Mouse (Mus musculus) gastrocnemius, postnatal 10 days (tissue): Measurements from ENCODE around the gene Dhcr7. TPM values are rescaled to one million over a fixed set of nuclear protein-coding genes. Genes with fewer than 3 reads are reported as not detected.

Source experiments
- DNase-seq: peaks from one replicate; pipeline ENCODE4 v3.0.0; 2021; ENCODE audit warnings: mixed read lengths
- microRNA-seq, 2 experiments: library from miRNA; unstranded; fragments of <30 nt; microRNA quantifications; one replicate each; pipeline ENCODE4 v1.2.0; 2021
- total RNA-seq, 2 experiments: library from RNA; stranded (reverse); gene quantifications; 2 replicates each; pipeline ENCODE4 v1.2.3; 2021

Dhcr7 gene
- total RNA-seq, 2 experiments from 2014 or later: 11.0 to 12.0 TPM

DNA sequence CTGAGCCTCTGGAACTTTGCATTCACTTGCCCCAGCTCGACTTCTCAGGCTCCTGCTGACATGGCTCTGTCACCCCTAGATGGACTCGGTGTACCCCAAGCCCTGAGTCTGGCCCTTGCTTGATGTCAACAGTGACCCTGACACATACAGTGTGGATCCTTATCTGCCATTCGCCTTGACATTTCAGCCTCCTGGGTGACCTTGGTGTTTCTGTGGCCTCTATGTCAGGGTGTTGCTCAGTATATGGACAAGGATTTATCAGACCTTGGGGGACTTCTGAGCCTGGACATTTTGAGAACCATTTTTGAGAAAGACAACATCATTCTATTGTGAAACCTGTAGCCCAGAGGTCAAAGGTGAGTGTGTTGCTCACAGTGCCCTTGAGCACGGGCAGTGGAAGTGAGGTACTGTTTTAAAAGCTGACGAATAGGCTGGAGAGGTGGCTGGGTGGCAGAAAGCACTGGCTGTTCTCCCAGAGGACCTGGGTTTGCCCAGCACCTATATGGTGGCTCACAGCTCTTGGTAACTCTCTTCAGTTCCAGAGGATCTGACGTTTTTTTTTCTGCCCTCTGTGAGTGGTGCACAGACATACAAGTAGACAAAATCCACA, 10.7 kb downstream of the Dhcr7 start:
- no peak for DNase-seq

DNA sequence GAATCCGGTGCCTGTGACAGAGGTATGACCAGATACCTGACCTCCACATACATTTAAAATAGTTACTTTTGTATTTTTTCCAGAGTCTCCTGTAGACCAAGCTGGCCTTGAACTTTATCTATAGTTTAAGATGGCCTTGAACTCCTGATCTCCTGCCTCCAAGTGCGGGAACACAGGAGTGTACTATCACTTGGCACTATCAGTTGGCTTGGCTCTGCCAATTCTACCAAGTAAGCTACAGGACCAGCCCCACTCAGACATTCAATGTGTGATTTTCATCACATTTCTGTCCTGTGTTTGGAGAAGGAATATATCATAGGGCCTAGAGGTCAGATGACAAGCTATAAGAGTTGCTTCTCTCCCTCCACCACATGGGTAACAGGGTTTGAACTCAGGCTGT, 11.4 kb downstream of the Dhcr7 start:
- no peak for DNase-seq

DNA sequence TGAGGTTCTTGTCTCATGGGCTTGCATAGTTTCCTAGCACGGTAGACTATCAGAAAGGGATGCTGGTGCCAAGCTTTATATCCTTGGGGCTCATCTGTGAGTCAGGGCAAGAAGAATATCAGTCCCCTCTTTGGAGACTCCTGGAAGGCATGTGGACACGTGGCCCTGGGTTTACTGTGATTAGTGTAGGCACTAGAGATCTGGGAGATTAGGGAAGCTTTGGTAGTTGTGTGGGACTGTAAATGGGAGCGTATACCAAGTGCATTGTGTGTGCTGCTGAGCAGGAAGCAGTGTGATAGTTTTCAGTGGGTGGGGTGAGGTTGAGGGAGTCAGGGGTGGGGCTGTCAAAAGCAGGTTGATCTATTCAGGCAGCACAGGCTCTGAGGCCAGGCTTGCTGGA, 12.0 kb downstream of the Dhcr7 start:
- DNase-seq: no peak

DNA sequence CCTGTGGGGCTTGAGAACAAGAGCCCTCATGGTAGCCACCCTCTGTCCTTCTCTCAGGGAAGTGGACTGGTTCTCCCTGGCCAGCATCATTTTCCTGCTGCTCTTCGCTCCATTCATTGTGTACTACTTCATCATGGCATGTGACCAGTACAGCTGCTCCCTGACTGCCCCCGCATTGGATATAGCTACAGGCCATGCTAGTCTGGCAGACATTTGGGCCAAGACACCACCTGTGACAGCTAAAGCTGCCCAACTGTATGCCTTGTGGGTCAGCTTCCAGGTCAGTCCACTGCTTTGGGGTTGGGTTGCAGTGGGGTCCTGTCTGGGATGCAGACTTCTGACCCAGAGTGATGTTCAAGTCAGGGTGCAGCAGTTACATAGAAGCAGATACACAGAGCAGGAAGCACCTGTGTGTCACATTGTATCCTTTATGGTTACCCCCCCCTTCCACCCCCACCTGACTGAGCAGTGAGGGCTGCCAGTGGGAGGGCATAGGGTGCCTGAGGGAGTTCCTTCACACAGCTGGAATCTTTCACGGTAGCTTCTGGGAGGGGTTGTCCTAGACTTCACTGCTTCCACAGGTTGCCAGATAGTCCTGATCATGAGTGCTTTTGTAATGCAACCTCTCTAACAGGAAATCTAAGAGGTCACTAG, 14.9 kb downstream of the Dhcr7 start:
- no peak for DNase-seq

DNA sequence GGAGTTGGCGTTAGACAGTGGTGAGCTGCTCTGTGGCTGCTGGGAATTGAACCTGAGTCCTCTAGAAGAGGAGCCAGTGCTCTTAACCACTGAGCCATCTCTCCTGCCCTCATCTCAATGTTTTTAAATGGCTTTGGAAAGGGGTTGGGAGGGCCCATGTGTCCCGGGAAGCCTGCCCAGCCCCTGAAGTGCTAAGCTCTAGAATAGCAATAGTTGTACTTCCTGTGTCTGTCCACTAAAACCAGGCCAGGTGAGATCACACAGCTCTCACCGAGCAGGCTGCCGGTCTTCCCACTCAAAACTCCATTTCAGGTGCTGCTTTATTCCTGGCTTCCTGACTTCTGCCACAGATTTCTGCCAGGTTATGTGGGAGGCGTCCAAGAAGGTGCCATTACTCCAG, 17.2 kb downstream of the Dhcr7 start:
- DNase-seq: no peak

DNA sequence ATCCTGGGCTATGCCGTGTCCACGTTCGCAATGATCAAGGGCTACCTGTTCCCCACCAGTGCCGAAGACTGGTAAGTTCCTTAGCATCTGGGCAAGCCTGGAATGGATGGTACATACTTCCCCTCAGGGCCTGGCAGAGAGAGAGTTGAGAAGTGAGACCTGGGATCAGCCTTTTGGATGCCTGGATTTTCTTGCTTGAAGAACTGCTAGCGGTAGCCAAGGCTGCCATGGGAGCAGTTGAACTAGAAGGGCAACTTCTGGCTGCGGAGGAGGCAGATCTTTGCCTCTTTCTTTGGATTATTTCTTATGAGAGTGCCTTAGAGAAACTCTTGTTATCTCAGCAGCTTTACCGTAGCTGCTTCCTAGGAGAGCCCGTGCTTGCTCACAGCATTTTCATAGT, 18.4 kb downstream of the Dhcr7 start:
- DNase-seq: no peak

DNA sequence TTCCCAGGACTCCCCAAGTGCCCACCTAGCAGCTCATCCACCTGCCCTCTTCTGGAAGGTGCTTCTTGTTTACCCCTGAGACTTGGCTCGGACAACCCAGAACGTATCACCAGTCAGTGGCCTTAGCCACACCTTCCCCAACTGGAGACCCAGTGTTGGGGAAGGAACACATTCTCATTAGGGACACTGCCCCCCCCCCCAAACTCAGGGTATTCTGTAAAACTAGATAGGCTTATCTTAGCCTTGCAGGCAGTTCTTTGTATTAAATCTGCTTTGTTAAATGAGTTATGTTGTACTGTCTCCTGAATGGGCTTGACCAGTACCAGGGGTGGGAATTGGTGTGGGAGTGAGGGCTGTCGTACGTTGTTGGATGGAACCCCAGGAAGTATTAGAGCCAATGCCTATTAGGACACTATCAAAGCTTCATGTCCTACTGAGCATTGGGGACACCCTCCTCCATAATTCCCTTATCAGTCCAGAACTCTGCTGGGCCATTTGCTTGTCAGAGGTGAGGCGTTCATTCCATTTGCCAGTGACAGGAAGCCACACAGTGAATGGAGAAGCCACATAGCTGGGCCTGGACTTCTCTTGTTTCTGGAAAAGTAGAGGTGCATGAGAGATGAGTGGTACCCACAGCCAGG, 25.3 kb downstream of the Dhcr7 start:
- DNase-seq: no peak

DNA sequence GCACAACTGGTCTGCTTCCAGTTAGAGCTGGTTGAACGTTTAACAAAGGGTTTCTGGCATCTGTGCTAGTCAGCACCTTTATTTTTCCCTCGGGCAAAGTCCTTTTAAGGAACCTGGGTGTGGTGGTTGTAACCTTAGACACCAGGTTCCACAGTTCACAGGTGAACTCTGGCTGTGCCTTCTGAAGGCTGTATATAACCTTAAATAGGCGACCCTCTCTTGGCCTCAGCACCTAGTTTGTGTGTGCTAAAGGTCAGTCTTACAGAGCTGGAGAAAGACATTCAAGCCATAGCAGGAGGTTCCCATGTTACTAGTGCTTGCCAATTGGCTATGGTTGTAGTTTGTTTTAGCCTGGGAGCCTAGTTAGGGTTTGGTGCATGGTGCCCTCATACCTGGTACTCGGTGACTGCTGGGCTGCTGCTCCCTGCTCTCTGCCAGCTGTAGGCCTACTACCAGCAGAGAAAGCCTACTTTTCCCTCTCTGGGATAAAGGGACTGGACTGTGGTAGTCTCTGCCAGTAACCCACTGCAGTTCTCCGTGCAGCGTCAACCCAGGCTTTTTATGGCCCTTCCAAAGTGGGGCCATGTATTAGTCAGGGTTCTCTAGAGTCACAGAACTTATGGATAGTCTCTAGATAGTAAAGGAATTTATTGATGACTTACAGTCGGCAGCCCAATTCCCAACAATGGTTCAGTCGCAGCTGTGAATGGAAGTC, 26.0 kb downstream of the Dhcr7 start:
- no peak for DNase-seq

DNA sequence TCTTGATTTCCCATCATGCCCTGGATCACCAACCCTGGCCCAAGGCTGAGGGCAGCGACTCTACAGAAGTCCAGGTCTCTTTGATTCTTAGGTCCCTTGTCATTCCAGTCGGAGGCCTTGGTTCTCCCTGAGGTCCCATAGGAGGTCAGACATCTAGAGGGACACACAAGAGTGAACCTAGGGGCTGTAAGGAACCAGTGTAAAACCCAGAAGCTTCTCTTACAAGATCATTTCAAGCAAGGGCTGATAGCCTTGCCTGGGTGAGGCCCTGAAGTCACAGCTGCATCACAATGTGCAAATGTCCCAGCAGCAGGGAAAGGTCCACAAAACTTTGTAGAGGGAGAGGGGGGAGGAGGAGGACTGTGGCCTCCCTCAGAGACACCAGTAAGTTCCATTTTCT, 43.6 kb downstream of the Dhcr7 start, which contains the start of gene Gm498:
TSS of gene Gm498 (plus strand) at position 301 of the 400 bp plus-strand sequence.
- no peak for DNase-seq

DNA sequence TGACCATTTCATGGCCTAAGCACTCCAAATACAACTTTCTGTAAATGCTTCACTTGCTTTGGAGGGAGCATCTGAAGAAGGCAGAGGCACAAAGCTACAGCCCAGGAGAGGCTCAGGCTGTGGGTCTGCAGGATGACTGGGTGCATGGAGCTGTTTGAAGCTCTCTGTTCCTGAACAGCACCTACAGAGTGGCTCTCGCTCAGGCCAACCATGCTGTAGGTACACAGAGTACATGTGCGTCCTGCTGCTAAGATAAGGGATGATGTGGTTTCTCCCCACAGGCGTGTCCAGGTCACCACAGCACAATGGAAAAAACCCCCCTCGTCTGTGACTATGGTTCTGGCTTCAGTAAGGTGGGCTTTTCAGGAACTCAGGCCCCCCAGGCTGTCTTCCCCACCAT, 45.9 kb downstream of the Dhcr7 start:
- no peak for DNase-seq

DNA sequence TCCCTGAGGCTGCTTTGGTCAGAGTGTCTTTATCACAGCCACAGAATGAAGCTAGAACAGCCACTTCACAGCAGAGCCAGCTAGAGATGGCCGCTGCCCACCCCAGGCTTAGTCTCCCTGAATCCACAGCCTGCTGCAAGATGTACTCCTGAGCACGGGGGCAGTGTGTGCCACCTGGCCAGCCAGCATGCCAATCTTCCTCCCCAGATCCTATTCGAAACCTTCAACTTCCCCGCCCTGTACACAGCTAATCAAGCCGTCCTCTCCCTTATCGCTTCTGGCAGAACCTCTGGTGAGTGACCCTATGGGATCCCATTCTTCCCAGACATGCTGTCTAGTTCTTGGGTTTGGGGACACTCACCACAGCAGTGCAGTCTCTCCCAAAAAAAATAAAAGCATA, 60.8 kb downstream of the Dhcr7 start:
- no peak for DNase-seq

DNA sequence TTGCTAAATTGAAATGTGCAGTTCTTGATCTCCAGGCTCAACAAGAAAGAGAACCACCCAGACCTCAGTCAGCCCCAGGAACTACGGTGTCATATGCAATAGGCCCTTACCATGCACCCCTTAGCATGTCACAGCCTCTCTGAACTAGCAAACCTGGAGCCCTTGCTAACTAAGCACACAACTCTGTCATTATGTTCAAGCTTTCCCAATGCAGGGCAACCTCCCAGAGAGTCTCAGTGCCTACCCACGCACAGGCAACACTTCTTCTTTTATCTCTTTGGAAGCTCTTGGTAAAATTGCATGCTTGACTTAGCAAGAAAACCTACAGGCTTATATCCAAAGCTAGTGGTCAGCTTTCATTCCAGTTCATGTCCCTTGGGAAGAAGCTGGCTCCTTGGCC, 68.2 kb downstream of the Dhcr7 start:
- DNase-seq: no peak

DNA sequence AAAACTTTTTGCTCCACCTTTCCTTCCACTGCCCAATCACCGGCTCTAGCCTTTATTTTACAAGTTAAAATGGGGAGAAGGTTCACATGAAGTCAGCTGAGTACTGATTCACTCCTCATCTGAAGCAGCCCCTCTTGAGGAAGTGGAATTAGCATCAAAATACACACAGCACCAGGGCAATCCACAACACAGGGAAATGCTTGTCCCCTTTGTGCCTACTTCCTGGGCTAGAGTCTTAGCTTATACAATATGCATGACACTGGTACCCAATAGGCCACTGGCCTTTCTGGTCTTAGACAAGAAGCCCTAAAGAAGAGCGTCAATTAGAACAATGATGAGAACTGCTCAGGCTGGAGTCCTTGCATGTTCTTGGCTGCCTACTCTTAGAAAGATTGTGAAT, 69.4 kb downstream of the Dhcr7 start:
- no peak for DNase-seq

Small RNA genes lying within 50 kb of the gene (microRNA-seq; reads per million reads assigned to microRNA genes)
- 0 reads per million in 2 experiments for gene Gm22064

Other genes starting within 250 kb of the Dhcr7 start
- gene Cars, start 223.1 kb upstream of the Dhcr7 start, total RNA-seq: 10 to 100 TPM; 36.0 to 43.5 TPM
- gene Tnfrsf26, start 194.4 kb upstream of the Dhcr7 start, total RNA-seq: under 1 TPM; 0.33 to 0.75 TPM
- 1 to 10 TPM; 2.5 to 3.9 TPM for gene Tnfrsf22, start 173.5 kb upstream of the Dhcr7 start, total RNA-seq
- 1 to 10 TPM; 3.6 to 6.3 TPM for gene Tnfrsf23, start 137.3 kb upstream of the Dhcr7 start, total RNA-seq
- 10 to 100 TPM; 33.3 to 40.2 TPM for gene Osbpl5, start 66.2 kb upstream of the Dhcr7 start, total RNA-seq
- not detected for gene Mrgprg, start 56.2 kb upstream of the Dhcr7 start, total RNA-seq
- 1 to 10 TPM; 1.2 to 1.5 TPM for gene Mrgpre, start 38.6 kb upstream of the Dhcr7 start, total RNA-seq
- 1 to 10 TPM; 3.2 to 3.6 TPM for gene Nadsyn1, start 296 bp upstream of the Dhcr7 start, total RNA-seq
- not detected for gene Gm498, start 43.7 kb downstream of the Dhcr7 start, total RNA-seq
- under 1 TPM; 0.52 to 0.68 TPM for gene Shank2, start 178.8 kb downstream of the Dhcr7 start, total RNA-seq